Mouse (Mus musculus): ENCODE data around the gene Zfp385c. TPM values are rescaled to one million over a fixed set of nuclear protein-coding genes. Genes with fewer than 3 reads are reported as not detected.

The Zfp385c gene
- polyA plus RNA-seq, 1 experiment from 2014 or later = 0.26 TPM

- ATAC-seq (ENCODE audit: insufficient number of reproducible peaks, insufficient read depth, low FRiP score, low read depth) = no peak
- Histone ChIP-seq H3K4me1 (ENCODE audit: control insufficient read depth in 2 of 2, insufficient read depth in 2 of 2, low read length in 2 of 2) (peaks cover 33 to 40% of the 10 kb centered on the region in 2 experiments), H3K27ac (replicated peaks in 1 of 2; ENCODE audit: control insufficient read depth in 1 of 2, insufficient read depth in 1 of 2, low read depth in 2 of 2, low read length in 2 of 2) (no peak overlapping the region), H3K4me2 (ENCODE audit: low read length) (no peak overlapping the region), H3K9me3 (ENCODE audit: control insufficient read depth, low read length) (no peaks in the 10 kb centered on the region), H3K4me3 (ENCODE audit: control insufficient read depth in 1 of 2, insufficient read depth in 1 of 2, low read depth in 1 of 2, low read length in 2 of 2) (no peak overlapping the region), H3K9ac (ENCODE audit: low read length) (no peak overlapping the region), H3K27me3 (ENCODE audit: control insufficient read depth, insufficient read depth, low read length) (no peaks in the 10 kb centered on the region), H3K36me3 (ENCODE audit: control insufficient read depth, insufficient read depth, low read length) (peaks cover 53% of the 10 kb centered on the region)
- WGBS = 75% methylated on average over 3 of the region's 3 CpGs
Measured at GRCm38 (mm10) chr11:100716649-100717048, 24.4 kb upstream of the Zfp385c start.

GRCm38 (mm10) chr11:100714948-100715347, 22.7 kb upstream of the Zfp385c start:
- Histone ChIP-seq H3K4me1 (ENCODE audit: control insufficient read depth in 2 of 2, insufficient read depth in 2 of 2, low read length in 2 of 2) (peaks cover 22 to 30% of the 10 kb centered on the region in 2 experiments), H3K4me3 (ENCODE audit: control insufficient read depth in 1 of 2, insufficient read depth in 1 of 2, low read depth in 1 of 2, low read length in 2 of 2) (no peak overlapping the region), H3K36me3 (ENCODE audit: control insufficient read depth, insufficient read depth, low read length) (peaks cover 59% of the 10 kb centered on the region), H3K27ac (replicated peaks in 1 of 2; ENCODE audit: control insufficient read depth in 1 of 2, insufficient read depth in 1 of 2, low read depth in 2 of 2, low read length in 2 of 2) (no peak overlapping the region), H3K4me2 (ENCODE audit: low read length) (no peak overlapping the region), H3K9ac (ENCODE audit: low read length) (no peak overlapping the region), H3K9me3 (ENCODE audit: control insufficient read depth, low read length) (no peaks in the 10 kb centered on the region), H3K27me3 (ENCODE audit: control insufficient read depth, insufficient read depth, low read length) (no peaks in the 10 kb centered on the region)
- 93% methylated on average over 6 of the region's 6 CpGs for WGBS
- no peak for ATAC-seq (ENCODE audit: insufficient number of reproducible peaks, insufficient read depth, low FRiP score, low read depth)

DNA sequence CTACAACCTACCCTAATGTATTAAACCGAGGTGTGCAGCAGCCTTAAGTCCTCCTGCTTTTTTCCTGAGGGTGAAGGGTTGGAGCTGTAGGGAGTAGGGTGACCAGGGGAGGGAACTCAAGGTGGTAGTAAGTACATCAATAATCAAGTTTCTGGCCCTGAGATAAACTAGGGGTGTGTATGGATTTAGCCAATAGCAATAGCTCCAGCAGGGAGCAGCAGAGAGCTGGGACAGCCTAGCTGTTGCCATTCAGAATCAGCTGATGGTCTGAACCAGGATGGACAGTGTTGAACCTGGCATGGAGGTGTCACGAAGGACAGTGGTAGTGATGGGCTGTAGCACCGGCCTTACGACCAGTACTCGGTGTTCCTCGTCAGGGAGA, 22.3 kb upstream of the Zfp385c start:
- no peaks in the 10 kb centered on the region for H3K27me3 ChIP-seq (ENCODE audit: control insufficient read depth, insufficient read depth, low read length)
- WGBS = 41% methylated on average over 6 of the region's 6 CpGs
- H3K9ac ChIP-seq (ENCODE audit: low read length) = peak overlapping the region; percentile 65
- H3K4me1 ChIP-seq (ENCODE audit: control insufficient read depth in 2 of 2, insufficient read depth in 2 of 2, low read length in 2 of 2) = peaks cover 19 to 26% of the 10 kb centered on the region in 2 experiments
- H3K4me2 ChIP-seq (ENCODE audit: low read length) = peak overlapping the region; percentile 68
- peak overlapping the region in 1 of 2 experiments; percentile 72; a peak in 2 of 4 replicates for H3K27ac ChIP-seq (replicated peaks in 1 of 2; ENCODE audit: control insufficient read depth in 1 of 2, insufficient read depth in 1 of 2, low read depth in 2 of 2, low read length in 2 of 2)
- no peaks in the 10 kb centered on the region for H3K9me3 ChIP-seq (ENCODE audit: control insufficient read depth, low read length)
- peaks cover 60% of the 10 kb centered on the region for H3K36me3 ChIP-seq (ENCODE audit: control insufficient read depth, insufficient read depth, low read length)
- H3K4me3 ChIP-seq (ENCODE audit: control insufficient read depth in 1 of 2, insufficient read depth in 1 of 2, low read depth in 1 of 2, low read length in 2 of 2) = peak overlapping the region in 1 of 2 experiments; percentile 33; a peak in 1 of 4 replicates
- ATAC-seq (ENCODE audit: insufficient number of reproducible peaks, insufficient read depth, low FRiP score, low read depth) = no peak

GRCm38 (mm10) chr11:100713735-100714533, 21.7 kb upstream of the Zfp385c start, which contains the start of gene Hspb9:
Gene Hspb9, plus strand, starts transcription at chr11:100713850.
- Histone ChIP-seq H3K4me3 (ENCODE audit: control insufficient read depth in 1 of 2, insufficient read depth in 1 of 2, low read depth in 1 of 2, low read length in 2 of 2) (peak within 1 kb of the TSS; percentile 27 to 33), H3K9me3 (ENCODE audit: control insufficient read depth, low read length) (no peaks in the 10 kb centered on the region), H3K4me1 (ENCODE audit: control insufficient read depth in 2 of 2, insufficient read depth in 2 of 2, low read length in 2 of 2) (peaks cover 19 to 25% of the 10 kb centered on the region in 2 experiments), H3K4me2 (ENCODE audit: low read length) (peak within 1 kb of the TSS; percentile 68), H3K9ac (ENCODE audit: low read length) (peak within 1 kb of the TSS; percentile 65), H3K27ac (replicated peaks in 1 of 2; ENCODE audit: control insufficient read depth in 1 of 2, insufficient read depth in 1 of 2, low read depth in 2 of 2, low read length in 2 of 2) (peak within 1 kb of the TSS; percentile 61 to 72), H3K36me3 (ENCODE audit: control insufficient read depth, insufficient read depth, low read length) (peaks cover 60% of the 10 kb centered on the region), H3K27me3 (ENCODE audit: control insufficient read depth, insufficient read depth, low read length) (no peaks in the 10 kb centered on the region)
- 0 out of 2 replicates have a peak, but pooled peaks have one; percentile 8 for ATAC-seq (ENCODE audit: insufficient number of reproducible peaks, insufficient read depth, low FRiP score, low read depth)
- WGBS = 5% methylated on average over 38 of the region's 38 CpGs

GRCm38 (mm10) chr11:100713174-100713573, 20.9 kb upstream of the Zfp385c start:
- H3K4me2 ChIP-seq (ENCODE audit: low read length) = peak overlapping the region; percentile 68
- no peak for ATAC-seq (ENCODE audit: insufficient number of reproducible peaks, insufficient read depth, low FRiP score, low read depth)
- peak overlapping the region; percentile 65; the same call in 1 of the 2 replicates for H3K9ac ChIP-seq (ENCODE audit: low read length)
- H3K27ac ChIP-seq (replicated peaks in 1 of 2; ENCODE audit: control insufficient read depth in 1 of 2, insufficient read depth in 1 of 2, low read depth in 2 of 2, low read length in 2 of 2) = peak overlapping the region; percentile 61 to 72
- peaks cover 60% of the 10 kb centered on the region for H3K36me3 ChIP-seq (ENCODE audit: control insufficient read depth, insufficient read depth, low read length)
- H3K9me3 ChIP-seq (ENCODE audit: control insufficient read depth, low read length) = no peaks in the 10 kb centered on the region
- peaks cover 19 to 25% of the 10 kb centered on the region in 2 experiments for H3K4me1 ChIP-seq (ENCODE audit: control insufficient read depth in 2 of 2, insufficient read depth in 2 of 2, low read length in 2 of 2)
- H3K4me3 ChIP-seq (ENCODE audit: control insufficient read depth in 1 of 2, insufficient read depth in 1 of 2, low read depth in 1 of 2, low read length in 2 of 2) = peak overlapping the region in 1 of 2 experiments; percentile 33; a peak in 1 of 4 replicates
- 63% methylated on average over 4 of the region's 4 CpGs for WGBS
- no peaks in the 10 kb centered on the region for H3K27me3 ChIP-seq (ENCODE audit: control insufficient read depth, insufficient read depth, low read length)

GRCm38 (mm10) chr11:100711783-100712615, 19.7 kb upstream of the Zfp385c start, which contains the start of gene Kat2a:
Gene Kat2a, minus strand, starts transcription at chr11:100712465.
- 2% methylated on average over 47 of the region's 48 CpGs for WGBS
- no peaks in the 10 kb centered on the region for H3K9me3 ChIP-seq (ENCODE audit: control insufficient read depth, low read length)
- peak; percentile 71 for ATAC-seq (ENCODE audit: insufficient number of reproducible peaks, insufficient read depth, low FRiP score, low read depth)
- no peaks in the 10 kb centered on the region for H3K27me3 ChIP-seq (ENCODE audit: control insufficient read depth, insufficient read depth, low read length)
- H3K27ac ChIP-seq (replicated peaks in 1 of 2; ENCODE audit: control insufficient read depth in 1 of 2, insufficient read depth in 1 of 2, low read depth in 2 of 2, low read length in 2 of 2) = peak within 1 kb of the TSS; percentile 61 to 72
- H3K9ac ChIP-seq (ENCODE audit: low read length) = peak within 1 kb of the TSS; percentile 94
- peaks cover 60% of the 10 kb centered on the region for H3K36me3 ChIP-seq (ENCODE audit: control insufficient read depth, insufficient read depth, low read length)
- peak within 1 kb of the TSS; percentile 76 for H3K4me2 ChIP-seq (ENCODE audit: low read length)
- H3K4me3 ChIP-seq (ENCODE audit: control insufficient read depth in 1 of 2, insufficient read depth in 1 of 2, low read depth in 1 of 2, low read length in 2 of 2) = peak within 1 kb of the TSS; percentile 91
- peaks cover 19 to 25% of the 10 kb centered on the region in 2 experiments for H3K4me1 ChIP-seq (ENCODE audit: control insufficient read depth in 2 of 2, insufficient read depth in 2 of 2, low read length in 2 of 2)

DNA sequence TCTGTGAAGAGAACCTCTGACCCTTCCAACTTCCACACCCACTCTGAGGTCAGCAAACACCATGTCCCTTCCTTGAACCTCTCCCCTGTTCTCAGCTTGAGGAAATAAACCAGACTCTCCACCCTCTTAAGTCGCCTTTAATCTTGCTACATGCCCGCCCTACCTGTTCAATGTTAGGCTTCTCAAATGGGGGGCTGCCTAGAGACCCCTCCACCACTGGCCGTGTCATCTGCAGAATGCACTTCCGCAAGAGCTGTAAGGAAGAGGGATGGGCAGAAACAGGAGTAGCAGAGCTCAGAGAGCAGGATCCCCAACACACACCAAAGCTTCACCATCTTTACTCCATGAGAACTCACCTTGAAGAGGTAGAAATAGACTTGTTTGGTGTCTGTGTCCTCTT, 18.7 kb upstream of the Zfp385c start:
- Histone ChIP-seq H3K27me3 (ENCODE audit: control insufficient read depth, insufficient read depth, low read length) (no peaks in the 10 kb centered on the region), H3K4me1 (ENCODE audit: control insufficient read depth in 2 of 2, insufficient read depth in 2 of 2, low read length in 2 of 2) (peaks cover 19 to 25% of the 10 kb centered on the region in 2 experiments), H3K36me3 (ENCODE audit: control insufficient read depth, insufficient read depth, low read length) (peaks cover 60% of the 10 kb centered on the region), H3K4me2 (ENCODE audit: low read length) (no peak overlapping the region), H3K9ac (ENCODE audit: low read length) (no peak overlapping the region), H3K4me3 (ENCODE audit: control insufficient read depth in 1 of 2, insufficient read depth in 1 of 2, low read depth in 1 of 2, low read length in 2 of 2) (no peak overlapping the region), H3K27ac (replicated peaks in 1 of 2; ENCODE audit: control insufficient read depth in 1 of 2, insufficient read depth in 1 of 2, low read depth in 2 of 2, low read length in 2 of 2) (no peak overlapping the region), H3K9me3 (ENCODE audit: control insufficient read depth, low read length) (no peaks in the 10 kb centered on the region)
- ATAC-seq (ENCODE audit: insufficient number of reproducible peaks, insufficient read depth, low FRiP score, low read depth) = no peak
- whole genome bisulfite sequencing = 75% methylated on average over 4 of the region's 4 CpGs

Data from heart, embryonic 14.5 days (tissue).